Mouse (Mus musculus): Measurements from ENCODE around the gene Impg1. TPM values are rescaled to one million over a fixed set of nuclear protein-coding genes. Genes with fewer than 3 reads are reported as not detected.

The Impg1 gene
- not detected in 2 replicates for polyA plus RNA-seq (2012; rRNA removed)

- no peak within 1 kb of the TSS for H3K4me3 ChIP-seq (ENCODE audit: insufficient read depth, low read depth, low read length)
- 68% methylated on average over 6 of the region's 6 CpGs for WGBS
- no peak within 1 kb of the TSS for H3K27ac ChIP-seq (ENCODE audit: insufficient read depth, low read depth, low read length)
- no peak for DNase-seq
- no peaks in the 10 kb centered on the region for H3K27me3 ChIP-seq (replicated peaks; ENCODE audit: control insufficient read depth, insufficient read depth, low read length)
- H3K4me1 ChIP-seq (ENCODE audit: control insufficient read depth, insufficient read depth, low read length), result no peaks in the 10 kb centered on the region
- TF ChIP-seq POLR2A (IDR thresholded peaks at IDR 0.05; ENCODE audit: low read depth, low read length) (no peak), CTCF (conservative IDR thresholded peaks at IDR 0.05; ENCODE audit: insufficient read depth, insufficient read length, low read depth, low read length) (no peak)
- no peaks in the 10 kb centered on the region for H3K36me3 ChIP-seq (ENCODE audit: control insufficient read depth, insufficient read depth, low read length)
These were observed at the start of gene Impg1 for GRCm38 (mm10) chr9:80465381-80465780. Gene Impg1, minus strand, starts transcription at chr9:80465481.

- H3K4me1 ChIP-seq (ENCODE audit: control insufficient read depth, insufficient read depth, low read length), result no peaks in the 10 kb centered on the region
- H3K27ac ChIP-seq (ENCODE audit: insufficient read depth, low read depth, low read length), result no peak overlapping the region
- no peaks in the 10 kb centered on the region for H3K27me3 ChIP-seq (replicated peaks; ENCODE audit: control insufficient read depth, insufficient read depth, low read length)
- no peak overlapping the region for H3K4me3 ChIP-seq (ENCODE audit: insufficient read depth, low read depth, low read length)
- WGBS, result 81% methylated on average over 7 of the region's 7 CpGs
- H3K36me3 ChIP-seq (ENCODE audit: control insufficient read depth, insufficient read depth, low read length), result no peaks in the 10 kb centered on the region
- no peak for TF ChIP-seq CTCF (conservative IDR thresholded peaks at IDR 0.05; ENCODE audit: insufficient read depth, insufficient read length, low read depth, low read length)
- no peak for TF ChIP-seq POLR2A (IDR thresholded peaks at IDR 0.05; ENCODE audit: low read depth, low read length)
- DNase-seq, result no peak
These were observed 44.3 kb upstream of the Impg1 start for GRCm38 (mm10) chr9:80509464-80510153.

DNA sequence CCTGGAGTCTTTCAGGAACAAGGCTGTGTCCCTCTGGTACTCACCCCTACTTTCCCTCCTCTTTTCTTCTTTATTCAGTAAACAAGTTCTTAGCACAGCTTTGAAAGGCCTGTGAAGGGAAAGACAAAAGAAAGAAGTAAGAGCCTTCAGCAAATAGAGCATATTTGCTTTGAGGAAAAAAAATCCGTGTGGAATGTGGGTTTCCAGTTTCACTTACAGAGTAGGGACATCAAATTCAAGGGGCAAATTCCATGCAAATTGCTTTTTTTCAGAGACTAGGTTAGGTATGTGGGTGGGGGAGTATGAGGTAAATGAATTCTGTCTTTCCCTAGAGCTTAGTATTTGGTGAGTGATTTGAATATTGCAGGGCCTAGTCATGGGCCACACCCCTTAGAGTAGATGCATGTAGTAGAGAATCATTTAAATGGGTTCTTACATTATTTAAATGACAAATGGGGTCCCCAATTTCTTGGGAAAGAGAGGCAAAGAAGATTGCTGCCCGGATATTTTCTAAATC is 39.3 kb upstream of the Impg1 start:
- no peak overlapping the region for H3K27ac ChIP-seq (ENCODE audit: insufficient read depth, low read depth, low read length)
- H3K4me1 ChIP-seq (ENCODE audit: control insufficient read depth, insufficient read depth, low read length), result no peaks in the 10 kb centered on the region
- 53% methylated on average over 2 of the region's 2 CpGs for WGBS
- TF ChIP-seq POLR2A (IDR thresholded peaks at IDR 0.05; ENCODE audit: low read depth, low read length), result no peak
- no peak for TF ChIP-seq CTCF (conservative IDR thresholded peaks at IDR 0.05; ENCODE audit: insufficient read depth, insufficient read length, low read depth, low read length)
- DNase-seq, result no peak
- H3K36me3 ChIP-seq (ENCODE audit: control insufficient read depth, insufficient read depth, low read length), result no peaks in the 10 kb centered on the region
- H3K4me3 ChIP-seq (ENCODE audit: insufficient read depth, low read depth, low read length), result no peak overlapping the region
- H3K27me3 ChIP-seq (replicated peaks; ENCODE audit: control insufficient read depth, insufficient read depth, low read length), result no peaks in the 10 kb centered on the region

GRCm38 (mm10) chr9:80491591-80491990 is 26.3 kb upstream of the Impg1 start:
- TF ChIP-seq POLR2A (IDR thresholded peaks at IDR 0.05; ENCODE audit: low read depth, low read length), result no peak
- TF ChIP-seq CTCF (conservative IDR thresholded peaks at IDR 0.05; ENCODE audit: insufficient read depth, insufficient read length, low read depth, low read length), result no peak
- 52% methylated on average over 4 of the region's 4 CpGs for WGBS

GRCm38 (mm10) chr9:80460420-80460819 is 4.9 kb downstream of the Impg1 start:
- TF ChIP-seq CTCF (conservative IDR thresholded peaks at IDR 0.05; ENCODE audit: insufficient read depth, insufficient read length, low read depth, low read length) (no peak), POLR2A (IDR thresholded peaks at IDR 0.05; ENCODE audit: low read depth, low read length) (no peak)
- Histone ChIP-seq H3K4me1 (ENCODE audit: control insufficient read depth, insufficient read depth, low read length) (no peaks in the 10 kb centered on the region), H3K36me3 (ENCODE audit: control insufficient read depth, insufficient read depth, low read length) (no peaks in the 10 kb centered on the region), H3K27me3 (replicated peaks; ENCODE audit: control insufficient read depth, insufficient read depth, low read length) (no peaks in the 10 kb centered on the region), H3K27ac (ENCODE audit: insufficient read depth, low read depth, low read length) (no peak overlapping the region), H3K4me3 (ENCODE audit: insufficient read depth, low read depth, low read length) (no peak overlapping the region)
- WGBS, result 67% methylated on average over 4 of the region's 4 CpGs
- DNase-seq, result no peak

More at GRCm38 (mm10) chr9:80491591-80491990, 26.3 kb upstream of the Impg1 start:
- no peak overlapping the region for H3K4me3 ChIP-seq (ENCODE audit: insufficient read depth, low read depth, low read length)
- H3K4me1 ChIP-seq (ENCODE audit: control insufficient read depth, insufficient read depth, low read length), result no peaks in the 10 kb centered on the region
- DNase-seq, result no peak
- H3K27ac ChIP-seq (ENCODE audit: insufficient read depth, low read depth, low read length), result no peak overlapping the region
- no peaks in the 10 kb centered on the region for H3K27me3 ChIP-seq (replicated peaks; ENCODE audit: control insufficient read depth, insufficient read depth, low read length)
- no peaks in the 10 kb centered on the region for H3K36me3 ChIP-seq (ENCODE audit: control insufficient read depth, insufficient read depth, low read length)

- Histone ChIP-seq H3K36me3 (ENCODE audit: control insufficient read depth, insufficient read depth, low read length) (no peaks in the 10 kb centered on the region), H3K4me1 (ENCODE audit: control insufficient read depth, insufficient read depth, low read length) (no peaks in the 10 kb centered on the region), H3K27me3 (replicated peaks; ENCODE audit: control insufficient read depth, insufficient read depth, low read length) (no peaks in the 10 kb centered on the region), H3K27ac (ENCODE audit: insufficient read depth, low read depth, low read length) (no peak overlapping the region), H3K4me3 (ENCODE audit: insufficient read depth, low read depth, low read length) (no peak overlapping the region)
- no peak for TF ChIP-seq POLR2A (IDR thresholded peaks at IDR 0.05; ENCODE audit: low read depth, low read length)
- no peak for TF ChIP-seq CTCF (conservative IDR thresholded peaks at IDR 0.05; ENCODE audit: insufficient read depth, insufficient read length, low read depth, low read length)
- no peak for DNase-seq
- 45% methylated on average over 3 of the region's 3 CpGs for WGBS
These were observed 14.6 kb downstream of the Impg1 start for GRCm38 (mm10) chr9:80450467-80451261.
